Mouse (Mus musculus) naive thymus-derived CD4-positive, alpha-beta T cell, adult 5 months (primary cell): ENCODE results near the gene Gm45021. TPM values are rescaled to one million over a fixed set of nuclear protein-coding genes. Genes with fewer than 3 reads are reported as not detected.

ENCODE experiments used
- polyA plus RNA-seq: library from polyadenylated mRNA; unstranded; fragments of 100-300 nt; shearing (Covaris generic); gene quantifications from one replicate; pipeline ENCODE4 v1.2.1, GENCODE M21; 2017

Gene Gm45021
- polyA plus RNA-seq = not detected

DNA sequence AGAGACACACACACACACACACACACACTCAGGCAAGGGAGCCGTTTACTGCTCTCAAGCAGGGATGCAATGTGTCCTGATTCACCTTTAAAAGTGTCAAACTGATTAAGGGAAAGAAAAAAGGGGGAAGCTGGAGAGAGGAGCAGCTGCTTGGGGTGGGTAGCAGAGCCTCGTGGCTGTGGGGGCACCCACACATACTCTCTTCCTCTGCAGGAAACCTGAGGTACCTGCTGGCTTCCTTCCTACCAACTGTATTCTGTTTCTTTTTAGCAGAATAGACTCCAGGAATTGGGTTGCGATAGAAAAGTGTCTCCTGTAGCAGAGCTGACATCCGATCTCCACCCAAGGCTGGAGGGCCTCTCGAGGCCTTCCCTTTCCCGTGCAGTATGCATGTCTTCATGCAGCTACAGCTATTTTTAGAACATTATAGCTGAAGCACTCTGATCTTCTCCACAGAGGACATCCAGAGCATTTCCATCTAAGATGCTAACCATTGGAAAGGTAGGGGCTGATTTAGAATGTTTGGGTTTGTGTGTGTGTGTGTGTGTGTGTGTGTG lies at the start of gene Gm45021:
TSS of gene Gm45021 (plus strand) at position 417 of the 557 bp plus-strand sequence.

DNA sequence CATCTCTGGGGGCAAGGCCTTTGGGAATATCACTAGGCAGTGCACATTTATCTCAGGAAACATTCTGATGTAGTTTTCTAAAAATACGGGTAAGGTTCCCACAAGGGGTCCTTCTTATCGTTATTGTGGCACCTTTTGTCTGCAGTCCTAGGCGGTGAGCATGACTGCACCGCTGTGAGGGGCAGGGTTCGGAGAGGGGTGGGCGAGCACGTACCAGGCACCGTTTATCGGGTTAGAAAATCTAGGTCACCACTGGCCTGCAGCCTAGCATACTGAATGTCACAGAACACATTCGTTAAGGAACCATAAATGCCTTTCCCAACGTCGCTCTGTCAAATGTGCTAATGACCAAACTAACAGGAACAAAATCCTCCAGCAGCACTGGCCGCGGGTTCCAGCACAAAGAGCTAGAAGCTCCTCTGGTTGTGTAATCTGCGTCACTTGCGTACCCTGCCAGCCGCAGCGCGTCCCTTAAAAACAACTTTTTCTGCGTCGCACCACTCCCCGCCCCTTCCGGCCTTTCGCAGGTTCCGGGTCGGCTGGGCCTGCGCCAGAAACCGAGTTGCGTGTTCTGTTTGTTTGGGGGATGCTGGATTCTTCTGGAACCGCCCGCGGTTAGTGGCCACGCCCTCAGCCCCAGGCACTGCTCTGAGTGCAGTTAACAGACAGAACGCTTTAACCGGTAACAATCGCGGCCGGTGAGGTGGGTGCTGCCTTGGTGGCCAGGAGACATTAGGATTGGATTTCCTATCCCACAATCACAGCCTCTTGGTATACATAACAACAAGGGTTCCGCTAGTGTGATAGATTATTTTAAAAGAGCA lies 34.9 kb upstream of the Gm45021 start, which contains the start of gene Lrrc61:
TSS of gene Lrrc61 (plus strand) at position 517 of the 824 bp plus-strand sequence.

DNA sequence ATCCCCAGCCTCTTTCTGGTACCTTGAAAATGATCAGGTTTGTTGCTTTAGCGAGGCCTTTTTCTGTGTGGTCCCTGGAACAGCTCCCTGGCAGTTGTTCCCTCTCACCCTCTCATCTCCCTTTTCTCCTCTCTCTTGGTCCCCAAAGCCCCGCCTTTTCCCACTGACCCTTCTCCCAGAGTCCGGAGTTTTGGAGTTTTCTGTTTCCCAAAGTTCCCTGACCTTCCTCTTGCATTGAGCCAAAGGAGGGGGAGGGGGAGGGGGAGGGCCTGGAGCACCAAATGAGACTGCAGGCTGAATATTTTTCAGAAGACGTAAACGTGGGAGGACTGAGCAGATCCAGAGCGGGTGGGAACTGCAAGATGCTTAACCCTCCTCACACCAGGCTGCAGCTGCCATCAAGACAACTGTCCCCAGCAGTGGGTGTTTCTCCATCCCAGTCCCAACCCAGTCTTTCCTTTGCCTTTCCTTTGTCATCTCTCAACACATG lies 16.8 kb upstream of the Gm45021 start, which contains the start of gene Rarres2:
TSS of gene Rarres2 (minus strand) at position 218 of the 490 bp plus-strand sequence.

DNA sequence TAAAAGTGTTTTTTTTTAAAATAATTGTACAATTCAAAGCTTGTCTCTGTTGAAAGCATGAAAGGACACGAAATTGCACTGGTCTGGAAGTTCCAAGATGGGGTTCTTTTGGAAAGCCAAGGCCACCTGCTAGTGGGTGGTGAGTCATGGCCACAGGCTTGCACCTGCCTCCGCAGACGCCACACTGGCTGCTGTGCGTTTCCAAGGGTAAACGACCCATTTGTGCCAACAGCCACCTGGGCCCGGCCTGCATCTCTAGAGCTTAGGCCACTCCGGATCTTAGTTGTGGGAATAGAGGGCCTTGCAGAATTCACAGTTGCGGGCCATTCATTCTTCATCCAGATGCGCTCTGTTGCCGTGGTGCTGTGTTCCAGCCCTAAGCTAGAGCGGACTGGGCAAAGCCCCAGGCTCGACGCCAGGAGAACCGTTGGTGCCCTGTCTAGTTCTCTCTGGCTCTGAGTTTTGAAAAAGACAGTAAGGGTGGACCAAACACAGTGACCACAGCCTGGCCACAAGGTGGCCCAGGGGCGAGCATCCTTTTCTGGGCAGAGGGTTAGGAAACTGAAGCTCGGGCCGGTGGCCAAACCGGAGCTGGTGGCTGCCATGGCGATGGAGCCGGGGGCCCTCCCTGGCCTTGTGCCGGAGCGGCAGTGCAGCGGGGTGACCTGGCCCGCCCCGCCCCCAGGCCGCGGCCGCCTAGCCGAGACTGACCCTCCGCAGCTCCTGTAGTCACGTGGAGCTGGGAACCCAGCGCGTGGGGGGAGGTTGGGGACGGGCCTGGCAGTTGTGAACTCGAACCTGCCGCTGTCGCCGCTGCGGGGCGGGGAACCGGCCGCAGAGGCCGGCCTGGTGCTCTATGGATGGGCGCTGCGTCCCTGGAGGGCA lies 4.0 kb downstream of the Gm45021 start, which contains the start of the genes Repin1 and Gm44965:
TSS of gene Repin1 (plus strand) at position 726 of the 885 bp plus-strand sequence.
TSS of gene Gm44965 (plus strand) at position 784 of the 885 bp plus-strand sequence.

DNA sequence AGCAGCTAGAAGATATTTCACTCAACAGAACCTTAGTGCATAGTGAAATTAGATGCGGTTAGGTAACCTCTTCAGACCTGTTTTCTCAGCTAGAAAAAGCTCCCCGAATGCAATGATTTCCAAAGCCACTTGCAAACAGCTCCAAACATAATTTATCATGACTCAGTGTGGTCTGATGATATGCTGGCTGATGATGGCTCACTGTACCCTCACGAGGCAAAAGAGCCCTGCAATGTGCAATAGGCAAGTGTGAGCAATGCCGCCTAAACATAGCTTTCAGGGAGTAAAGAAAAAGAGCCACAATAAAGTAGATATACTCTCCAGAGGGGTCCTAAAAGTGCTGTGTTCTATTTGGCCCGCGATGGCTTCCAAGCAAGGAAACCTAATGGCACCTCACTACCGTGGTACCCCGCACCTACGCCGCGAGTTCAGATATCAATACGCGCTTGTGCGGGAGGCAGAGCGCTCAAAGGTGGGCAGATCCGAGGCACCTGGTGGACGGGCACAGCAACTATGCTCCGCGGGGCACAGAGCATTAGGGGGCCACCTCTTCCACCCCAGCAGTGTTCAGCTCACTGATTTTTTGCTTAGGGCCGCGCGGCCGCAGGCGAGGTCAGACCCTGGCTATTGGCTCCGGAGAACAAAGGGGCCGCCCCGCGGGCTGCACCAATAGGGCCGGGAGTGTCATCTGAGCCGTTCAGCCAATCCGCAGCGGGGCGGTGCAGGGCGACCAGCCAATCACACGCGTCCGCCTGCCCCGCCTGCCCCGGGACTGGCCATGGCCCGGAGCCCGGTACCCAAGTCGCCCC lies 12.1 kb downstream of the Gm45021 start, which contains the start of gene Zfp775:
TSS of gene Zfp775 (plus strand) at position 793 of the 809 bp plus-strand sequence.

DNA sequence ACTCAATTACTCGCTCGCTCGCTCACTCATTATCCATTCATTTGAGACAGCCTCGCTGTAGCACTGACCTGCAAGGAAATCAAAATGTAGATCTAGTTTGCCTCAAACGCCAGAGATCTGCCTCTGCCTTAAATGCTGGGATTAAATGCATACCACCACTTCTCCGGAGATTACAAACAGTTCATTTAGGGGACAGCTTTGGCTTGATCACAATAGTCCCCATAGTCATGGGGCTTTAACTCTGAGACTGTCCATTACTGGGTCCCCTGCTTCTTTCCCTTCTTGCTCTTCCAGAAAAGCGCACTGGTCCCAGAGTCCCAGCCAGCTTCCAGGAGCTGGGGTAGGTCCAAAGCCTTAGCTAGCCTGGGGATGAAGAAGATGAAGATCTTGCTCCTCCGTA lies 37.1 kb downstream of the Gm45021 start, which contains the start of gene AI854703:
TSS of gene AI854703 (plus strand) at position 301 of the 400 bp plus-strand sequence.

DNA sequence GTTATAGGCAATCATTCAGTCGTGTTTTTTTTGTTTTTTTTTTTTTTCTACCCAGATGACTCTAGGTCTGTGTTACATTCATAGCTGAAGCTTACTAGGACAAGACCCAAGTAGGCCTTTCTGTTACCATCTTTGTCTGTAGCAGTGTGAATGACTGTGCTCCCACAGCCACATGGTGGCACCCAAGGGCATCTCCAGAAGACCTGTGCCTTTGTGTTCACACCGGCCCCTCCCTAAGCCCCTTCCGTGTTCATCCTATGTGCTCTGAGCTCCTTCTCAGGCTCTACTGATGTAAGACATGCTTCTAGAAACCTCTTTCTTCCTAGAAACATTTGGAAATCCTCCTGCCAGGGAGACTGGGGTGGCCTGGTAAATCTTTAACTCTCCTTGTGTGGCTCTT lies 57.6 kb downstream of the Gm45021 start, which contains the start of gene Gimap8:
TSS of gene Gimap8 (plus strand) at position 240 of the 400 bp plus-strand sequence.

Other genes with a start within 250 kb of the Gm45021 start
- 25.2 TPM for gene Krba1, start 194.0 kb upstream of the Gm45021 start, polyA plus RNA-seq
- gene Zfp467, start 143.8 kb upstream of the Gm45021 start, polyA plus RNA-seq = 10.2 TPM
- not detected for gene Sspo, start 141.4 kb upstream of the Gm45021 start, polyA plus RNA-seq
- not detected for gene Atp6v0e2, start 52.0 kb upstream of the Gm45021 start, polyA plus RNA-seq
- 8.3 TPM for gene Lrrc61, start 34.8 kb upstream of the Gm45021 start, polyA plus RNA-seq
- not detected for gene Rarres2, start 16.8 kb upstream of the Gm45021 start, polyA plus RNA-seq
- gene Repin1, start 4.3 kb downstream of the Gm45021 start, polyA plus RNA-seq = 2.0 TPM
- not detected for gene Gm44965, start 4.3 kb downstream of the Gm45021 start, polyA plus RNA-seq
- 6.2 TPM for gene Zfp775, start 12.5 kb downstream of the Gm45021 start, polyA plus RNA-seq
- 1.3 TPM for gene AI854703, start 37.2 kb downstream of the Gm45021 start, polyA plus RNA-seq
- 145 TPM for gene Gimap8, start 57.6 kb downstream of the Gm45021 start, polyA plus RNA-seq
- gene Gimap9, start 86.5 kb downstream of the Gm45021 start, polyA plus RNA-seq = 408 TPM
- gene Gimap4, start 94.9 kb downstream of the Gm45021 start, polyA plus RNA-seq = 1,217 TPM
- 2,591 TPM for gene Gimap6, start 118.6 kb downstream of the Gm45021 start, polyA plus RNA-seq
- gene Gm28053, start 129.0 kb downstream of the Gm45021 start, polyA plus RNA-seq = 7.0 TPM
- 152 TPM for gene Gimap7, start 129.0 kb downstream of the Gm45021 start, polyA plus RNA-seq
- gene Gimap1, start 149.4 kb downstream of the Gm45021 start, polyA plus RNA-seq = 555 TPM
- 182 TPM for gene Gimap5, start 156.6 kb downstream of the Gm45021 start, polyA plus RNA-seq
- gene Gimap3, start 181.2 kb downstream of the Gm45021 start, polyA plus RNA-seq = 1,890 TPM